Mouse (Mus musculus): ENCODE data around the gene Gm49340.

Gene Gm49340

GRCm38 (mm10) chr11:73329442-73329841 is at the start of gene Gm49340, which contains the start of the genes Aspa and Spata22:
Gene Gm49340 (plus strand): TSS chr11:73329741.
Gene Aspa (minus strand): TSS chr11:73329596.
Gene Spata22 (plus strand): TSS chr11:73329741.
- DNase-seq (ENCODE audit: low read depth, low spot score) = peak; percentile 93

GRCm38 (mm10) chr11:73280710-73281109 is 48.8 kb upstream of the Gm49340 start:
- DNase-seq (ENCODE audit: low read depth, low spot score) = no peak

- peak; percentile 86 for DNase-seq (ENCODE audit: low read depth, low spot score)
Measured at GRCm38 (mm10) chr11:73281528-73282027, 48.0 kb upstream of the Gm49340 start.

GRCm38 (mm10) chr11:73283369-73283768 is 46.2 kb upstream of the Gm49340 start:
- DNase-seq (ENCODE audit: low read depth, low spot score) = no peak

- DNase-seq (ENCODE audit: low read depth, low spot score) = no peak
Measured at GRCm38 (mm10) chr11:73283926-73284325, 45.6 kb upstream of the Gm49340 start.

GRCm38 (mm10) chr11:73284351-73284750 is 45.2 kb upstream of the Gm49340 start:
- no peak for DNase-seq (ENCODE audit: low read depth, low spot score)

- no peak for DNase-seq (ENCODE audit: low read depth, low spot score)
Measured at GRCm38 (mm10) chr11:73289621-73290020, 39.9 kb upstream of the Gm49340 start.

GRCm38 (mm10) chr11:73303123-73303522 is 26.4 kb upstream of the Gm49340 start:
- no peak for DNase-seq (ENCODE audit: low read depth, low spot score)

GRCm38 (mm10) chr11:73315961-73316360 is 13.6 kb upstream of the Gm49340 start:
- peak; percentile 16 for DNase-seq (ENCODE audit: low read depth, low spot score)

- DNase-seq (ENCODE audit: low read depth, low spot score) = peak; percentile 94
Measured at GRCm38 (mm10) chr11:73318581-73318980, 11.0 kb upstream of the Gm49340 start.

GRCm38 (mm10) chr11:73321064-73321463 is 8.5 kb upstream of the Gm49340 start:
- peak; percentile 22 for DNase-seq (ENCODE audit: low read depth, low spot score)

GRCm38 (mm10) chr11:73323906-73324830 is 5.4 kb upstream of the Gm49340 start:
- DNase-seq (ENCODE audit: low read depth, low spot score) = peak; percentile 26

- DNase-seq (ENCODE audit: low read depth, low spot score) = no peak
Measured at GRCm38 (mm10) chr11:73326485-73326886, 3.1 kb upstream of the Gm49340 start.

- DNase-seq (ENCODE audit: low read depth, low spot score) = no peak
Measured at GRCm38 (mm10) chr11:73327361-73327760, 2.2 kb upstream of the Gm49340 start.

- DNase-seq (ENCODE audit: low read depth, low spot score) = no peak
Measured at GRCm38 (mm10) chr11:73333357-73333756, 3.8 kb downstream of the Gm49340 start.

GRCm38 (mm10) chr11:73336919-73337318 is 7.4 kb downstream of the Gm49340 start:
- DNase-seq (ENCODE audit: low read depth, low spot score) = no peak

- no peak for DNase-seq (ENCODE audit: low read depth, low spot score)
Measured at GRCm38 (mm10) chr11:73350483-73350882, 20.9 kb downstream of the Gm49340 start, which contains the start of gene Olfr20. Gene Olfr20 (plus strand): TSS chr11:73350783.

- DNase-seq (ENCODE audit: low read depth, low spot score) = no peak
Measured at GRCm38 (mm10) chr11:73370946-73371345, 41.4 kb downstream of the Gm49340 start, which contains the start of gene Olfr376. Gene Olfr376 (plus strand): TSS chr11:73371246.

GRCm38 (mm10) chr11:73395374-73395773 is 65.8 kb downstream of the Gm49340 start:
- peak; percentile 24 for DNase-seq (ENCODE audit: low read depth, low spot score)

- DNase-seq (ENCODE audit: low read depth, low spot score) = no peak
Measured at GRCm38 (mm10) chr11:73399514-73399913, 70.0 kb downstream of the Gm49340 start, which contains the start of gene Olfr1. Gene Olfr1 (minus strand): TSS chr11:73399614.
